Mouse (Mus musculus) lung, embryonic 14.5 days (tissue): ENCODE results near the gene Tinag. TPM values are rescaled to one million over a fixed set of nuclear protein-coding genes. Genes with fewer than 3 reads are reported as not detected.

ENCODE experiments used
- ATAC-seq: fragments of 200-750 bp; cut with Nextera tagmentation; 2 replicates; pipeline ENCODE4 v1.8.0; 2017; ENCODE audit warnings: mild to moderate bottlenecking, moderate TSS enrichment, moderate library complexity; ENCODE audit not compliant: insufficient read depth
- DNase-seq: peaks from one replicate; pipeline ENCODE4 v3.0.0-alpha.2; 2015
- H3K27ac ChIP-seq: fragments of 300-500 bp; sonication (generic); 2 replicates; pipeline ENCODE4 v1.5.1; 2014; ENCODE audit warnings: low read depth, mild to moderate bottlenecking, moderate library complexity
- H3K27me3 ChIP-seq: fragments of 300-500 bp; sonication (generic); 2 replicates; pipeline ENCODE4 v1.6.1; 2014; ENCODE audit warnings: low read length, control low read depth; ENCODE audit not compliant: insufficient read depth
- H3K36me3 ChIP-seq: fragments of 300-500 bp; sonication (generic); 2 replicates; pipeline ENCODE4 v1.6.1; 2014; ENCODE audit warnings: control low read depth; ENCODE audit not compliant: insufficient read depth
- H3K4me1 ChIP-seq: fragments of 300-500 bp; sonication (generic); 2 replicates; pipeline ENCODE4 v1.6.1; 2014; ENCODE audit warnings: antibody characterized with exemption, control low read depth; ENCODE audit not compliant: insufficient read depth
- H3K4me2 ChIP-seq: fragments of 300-500 bp; sonication (generic); 2 replicates; pipeline ENCODE4 v1.6.1; 2014; ENCODE audit warnings: mild to moderate bottlenecking
- H3K4me3 ChIP-seq: fragments of 300-500 bp; sonication (generic); 2 replicates; pipeline ENCODE4 v1.5.1; 2014; ENCODE audit warnings: low read depth, low read length
- H3K9ac ChIP-seq: fragments of 300-500 bp; sonication (generic); 2 replicates; pipeline ENCODE4 v1.6.1; 2014
- H3K9me3 ChIP-seq: fragments of 300-500 bp; sonication (generic); 2 replicates; pipeline ENCODE4 v1.6.1; 2016; ENCODE audit warnings: low read depth, low read length, control low read depth
- CTCF ChIP-seq: IDR thresholded peaks from 2 replicates; pipeline ENCODE4 v1.5.1; 2016; ENCODE audit warnings: antibody characterized with exemption, low read depth
- WGBS: fragments of 180-500 bp; shearing (Covaris S2); extraction: QIAGEN DNeasy Blood & Tissue Kit; methylation state at CpG from one replicate; pipeline ENCODE4 v1.1.7; 2014; 5-methylcytosine and 5-hydroxymethylcytosine counted together
- polyA plus RNA-seq: library from polyadenylated mRNA; unstranded; fragments of >200 nt; fragmentation: Nextera tagmentation; extraction: Ambion mirVana; gene quantifications from 2 replicates; pipeline ENCODE4 v1.2.1, GENCODE M21; 2014

Gene Tinag
- polyA plus RNA-seq, 1 experiment from 2014 or later, result 22.4 TPM

DNA sequence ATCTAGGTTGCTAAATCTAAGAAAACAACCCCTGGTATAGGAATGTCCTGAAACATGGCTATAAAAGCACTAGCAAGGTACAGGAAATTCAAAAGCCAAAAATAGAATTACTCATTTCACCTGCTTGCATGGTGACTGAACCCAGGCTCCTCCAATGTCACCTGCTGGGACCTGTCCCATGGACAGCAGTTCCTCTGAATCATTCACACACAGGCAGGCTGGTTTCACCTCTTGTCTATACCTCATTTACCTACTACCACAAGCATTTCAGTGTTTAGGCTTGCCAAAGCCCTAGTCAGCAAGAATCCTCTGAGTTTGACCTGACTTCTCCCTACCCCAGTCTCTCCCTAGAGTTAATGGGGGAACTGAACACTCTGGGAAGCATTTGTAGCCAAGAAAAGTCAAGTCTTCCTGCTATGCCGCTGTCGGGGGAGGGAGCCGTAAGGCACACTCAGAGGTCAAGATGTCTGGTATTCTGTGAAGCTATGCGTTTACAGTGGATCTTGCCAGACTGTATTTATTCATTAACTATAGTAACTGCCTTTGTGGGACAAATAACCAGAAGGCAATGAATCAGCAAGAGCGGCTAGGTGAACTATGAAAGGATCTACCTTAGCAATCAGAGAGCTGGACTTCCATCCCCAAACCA, 597 bp upstream of the Tinag start:
- no peak overlapping the region for H3K4me2 ChIP-seq
- H3K9ac ChIP-seq, result no peak overlapping the region
- H3K4me1 ChIP-seq, result 0 out of 2 replicates have a peak, but pooled peaks cover 2% of the 10 kb centered on the region
- DNase-seq (peak; percentile 60), ATAC-seq (no peak)
- no peaks in the 10 kb centered on the region for H3K36me3 ChIP-seq
- H3K9me3 ChIP-seq, result no peaks in the 10 kb centered on the region
- no peak for TF ChIP-seq CTCF
- peak overlapping the region; percentile 58; the same call in 1 of the 2 replicates for H3K27ac ChIP-seq
- no peaks in the 10 kb centered on the region for H3K27me3 ChIP-seq
- 37% methylated on average over 5 of the region's 5 CpGs for WGBS
- H3K4me3 ChIP-seq, result no peak overlapping the region

DNA sequence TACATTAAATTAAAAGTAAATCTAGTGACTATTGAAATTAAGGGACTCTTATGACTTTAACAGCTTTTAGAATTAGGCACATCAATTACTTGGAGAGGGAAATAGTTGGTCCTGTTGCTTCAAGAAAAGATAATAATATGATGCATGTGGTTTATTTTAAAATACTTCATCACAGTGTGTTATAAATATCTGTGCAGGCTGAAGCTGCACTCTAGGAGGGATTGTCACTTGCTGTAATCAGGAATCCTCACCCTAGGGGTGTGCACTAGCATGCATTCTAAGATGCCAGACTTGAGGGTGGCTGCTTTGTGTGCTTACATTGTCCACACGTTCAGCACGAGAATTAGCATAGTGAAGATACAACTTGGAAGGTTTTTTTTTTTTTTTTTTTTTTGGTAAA, 10.2 kb downstream of the Tinag start:
- Histone ChIP-seq H3K9ac (no peak overlapping the region), H3K4me1 (no peaks in the 10 kb centered on the region), H3K36me3 (no peaks in the 10 kb centered on the region), H3K27me3 (no peaks in the 10 kb centered on the region), H3K4me3 (no peak overlapping the region), H3K9me3 (no peaks in the 10 kb centered on the region), H3K27ac (no peak overlapping the region), H3K4me2 (no peak overlapping the region)
- no peak for TF ChIP-seq CTCF
- 55% methylated on average over 2 of the region's 2 CpGs for WGBS
- ATAC-seq (no peak), DNase-seq (no peak)

DNA sequence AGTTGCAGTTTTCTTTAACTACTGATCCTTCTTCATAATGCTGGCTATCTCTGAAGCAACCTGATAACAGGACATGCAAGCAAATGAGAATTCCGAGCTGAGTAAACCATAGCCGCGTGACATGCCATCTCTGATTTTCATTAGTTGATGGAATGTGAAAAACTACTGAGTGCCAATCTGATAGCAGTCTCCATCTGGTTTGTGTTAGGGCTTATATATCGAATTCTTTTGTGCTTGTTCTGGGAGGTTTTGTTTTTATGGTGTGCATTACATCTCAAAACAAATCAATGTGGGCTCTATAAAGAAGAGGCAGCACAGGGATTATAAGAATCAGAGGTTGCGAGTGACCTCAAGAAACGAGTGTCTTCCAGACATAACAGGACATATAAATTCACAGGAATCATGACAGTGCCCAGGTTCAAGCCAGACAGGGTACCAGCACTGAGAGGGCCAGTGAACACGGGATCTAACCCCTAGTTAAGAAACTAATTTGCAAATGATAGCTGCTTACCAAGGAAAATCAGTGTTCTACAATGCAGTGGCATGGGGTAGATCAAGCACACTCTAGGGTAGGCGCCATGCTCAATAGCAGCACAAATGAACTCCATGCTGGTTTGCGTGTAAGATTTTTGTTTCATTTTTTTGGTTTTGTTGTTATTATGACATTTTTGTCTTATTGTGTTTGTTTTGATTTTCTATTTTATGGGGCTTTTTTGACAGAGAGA, 13.0 kb downstream of the Tinag start:
- no peak for TF ChIP-seq CTCF
- H3K27ac ChIP-seq, result no peak overlapping the region
- no peak overlapping the region for H3K4me3 ChIP-seq
- H3K9ac ChIP-seq, result no peak overlapping the region
- no peaks in the 10 kb centered on the region for H3K9me3 ChIP-seq
- no peak for ATAC-seq
- 60% methylated on average over 9 of the region's 9 CpGs for WGBS
- no peaks in the 10 kb centered on the region for H3K4me1 ChIP-seq
- H3K4me2 ChIP-seq, result no peak overlapping the region
- H3K36me3 ChIP-seq, result no peaks in the 10 kb centered on the region
- no peak for DNase-seq
- no peaks in the 10 kb centered on the region for H3K27me3 ChIP-seq

DNA sequence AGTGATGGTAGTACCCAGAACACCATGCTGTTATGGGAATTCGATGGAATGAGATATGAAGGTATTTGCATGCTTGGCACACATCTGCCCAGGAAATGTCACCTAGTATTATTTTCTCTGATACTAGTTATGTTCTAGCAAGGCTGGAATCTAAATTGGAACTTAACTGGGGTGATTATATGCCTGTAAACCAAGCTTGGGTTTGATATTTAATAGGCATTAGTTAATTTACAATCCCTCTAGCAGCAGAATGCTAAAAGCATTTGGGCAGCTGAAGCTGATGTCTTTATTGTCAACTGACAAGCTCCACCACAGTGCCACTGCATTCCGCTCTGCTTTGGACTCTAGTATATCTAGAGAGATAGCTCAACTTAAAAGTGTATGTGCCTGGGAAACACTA, 20.3 kb downstream of the Tinag start:
- no peak overlapping the region for H3K4me3 ChIP-seq
- H3K27ac ChIP-seq, result no peak overlapping the region
- no peaks in the 10 kb centered on the region for H3K27me3 ChIP-seq
- no peaks in the 10 kb centered on the region for H3K9me3 ChIP-seq
- no peak overlapping the region for H3K9ac ChIP-seq
- no peak overlapping the region for H3K4me2 ChIP-seq
- no peak for DNase-seq
- WGBS, result 72% methylated on average over 2 of the region's 2 CpGs
- ATAC-seq, result no peak
- no peaks in the 10 kb centered on the region for H3K4me1 ChIP-seq
- no peaks in the 10 kb centered on the region for H3K36me3 ChIP-seq
- no peak for TF ChIP-seq CTCF

DNA sequence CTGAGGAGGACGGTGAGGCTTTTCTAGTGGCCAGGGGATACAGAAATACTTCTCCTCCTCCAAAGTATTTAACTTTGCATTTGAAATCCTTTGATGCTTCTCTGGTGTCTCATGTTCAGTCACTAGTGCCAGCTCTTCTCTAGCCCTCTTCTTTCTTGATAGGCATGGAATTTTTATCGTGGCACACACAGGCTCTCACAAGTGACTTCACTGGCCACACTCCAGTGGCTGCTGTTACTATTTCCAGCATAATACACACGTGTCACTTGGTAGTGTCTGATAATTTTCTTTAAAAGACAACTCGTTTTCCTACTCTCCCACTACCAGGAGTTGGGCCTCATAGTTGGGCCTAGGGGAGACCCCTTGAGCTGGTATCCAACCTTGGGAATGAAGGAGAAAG, 26.7 kb downstream of the Tinag start:
- Histone ChIP-seq H3K27me3 (no peaks in the 10 kb centered on the region), H3K9me3 (no peaks in the 10 kb centered on the region), H3K27ac (no peak overlapping the region), H3K4me1 (no peaks in the 10 kb centered on the region), H3K36me3 (no peaks in the 10 kb centered on the region), H3K4me2 (no peak overlapping the region), H3K9ac (no peak overlapping the region), H3K4me3 (no peak overlapping the region)
- no peak for TF ChIP-seq CTCF
- DNase-seq, result no peak
- WGBS, result 74% methylated on average over 4 of the region's 4 CpGs
- ATAC-seq, result no peak

DNA sequence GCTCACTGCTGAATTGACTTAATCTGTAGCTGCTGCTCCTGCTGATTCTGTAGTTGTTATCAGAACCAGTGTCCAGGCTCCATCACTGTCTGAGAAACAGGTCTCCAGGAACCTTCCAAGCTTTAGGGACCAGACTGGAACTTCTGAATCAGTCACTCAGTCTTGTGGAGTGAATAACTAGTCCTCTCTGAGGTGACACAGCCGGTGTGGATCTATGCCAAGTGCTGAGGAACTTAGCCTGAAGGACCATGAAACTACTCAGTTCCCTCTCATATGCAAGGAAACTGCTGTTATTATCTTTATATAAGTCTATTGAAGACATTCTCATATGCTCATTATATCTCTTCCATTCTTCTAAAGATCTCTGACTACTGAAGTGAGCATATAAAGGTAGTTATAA, 49.6 kb downstream of the Tinag start:
- Histone ChIP-seq H3K4me3 (no peak overlapping the region), H3K9me3 (no peaks in the 10 kb centered on the region), H3K36me3 (no peaks in the 10 kb centered on the region), H3K9ac (no peak overlapping the region), H3K27me3 (no peaks in the 10 kb centered on the region), H3K4me2 (no peak overlapping the region), H3K27ac (no peak overlapping the region), H3K4me1 (no peaks in the 10 kb centered on the region)
- WGBS, result 88% methylated on average over 1 of the region's 1 CpGs
- DNase-seq (no peak), ATAC-seq (no peak)
- TF ChIP-seq CTCF, result no peak

DNA sequence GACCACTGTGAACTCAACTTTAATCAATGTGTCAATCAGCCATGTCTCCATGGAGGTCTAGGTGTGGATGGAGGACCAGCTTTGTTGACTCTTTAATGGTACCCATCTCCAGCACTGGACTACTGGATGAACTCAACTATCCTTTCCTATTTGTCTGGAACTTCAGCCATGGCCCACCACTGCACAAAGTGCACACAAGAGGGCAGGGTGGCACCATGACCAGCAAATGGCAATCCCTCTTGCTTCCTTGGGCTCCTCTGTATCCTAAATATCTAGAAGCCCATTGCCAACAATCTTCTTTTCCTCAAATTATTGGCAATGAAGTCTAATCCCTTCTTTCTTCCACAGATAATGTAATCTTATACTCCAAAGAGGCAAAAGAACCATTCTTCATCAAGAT, 55.6 kb downstream of the Tinag start:
- no peak for ATAC-seq
- H3K9me3 ChIP-seq, result no peaks in the 10 kb centered on the region
- TF ChIP-seq CTCF, result peak; percentile 44
- H3K27me3 ChIP-seq, result no peaks in the 10 kb centered on the region
- DNase-seq, result no peak
- no peak overlapping the region for H3K9ac ChIP-seq
- no peak overlapping the region for H3K4me3 ChIP-seq
- H3K27ac ChIP-seq, result no peak overlapping the region
- no peak overlapping the region for H3K4me2 ChIP-seq
- H3K36me3 ChIP-seq, result no peaks in the 10 kb centered on the region
- no peaks in the 10 kb centered on the region for H3K4me1 ChIP-seq
